Mouse (Mus musculus) megakaryocyte, adult 5-6 weeks (primary cell): ENCODE data around the gene Cir1. TPM values are rescaled to one million over a fixed set of nuclear protein-coding genes. Genes with fewer than 3 reads are reported as not detected.

ENCODE experiments used
- ATAC-seq: 2 replicates; pipeline ENCODE4 v1.8.0; 2016; ENCODE audit warnings: mild to moderate bottlenecking, inconsistent platforms; ENCODE audit not compliant: poor library complexity, severe bottlenecking
- total RNA-seq, 2 experiments: library from RNA; stranded (forward) in 1 of 2; stranded (reverse) in 1 of 2; fragments of 153-499, 151-499 nt in 1 of 2; fragments of 221-1000, 200-1000 nt in 1 of 2; gene quantifications; 2 replicates each; pipeline versions ENCODE4 v1.2.3 to v1.2.4; 2015 to 2017

Cir1 gene
- total RNA-seq (2015) (13.6 and 14.0 TPM in 2 replicates), total RNA-seq (2017) (15.2 and 17.2 TPM in 2 replicates)

DNA sequence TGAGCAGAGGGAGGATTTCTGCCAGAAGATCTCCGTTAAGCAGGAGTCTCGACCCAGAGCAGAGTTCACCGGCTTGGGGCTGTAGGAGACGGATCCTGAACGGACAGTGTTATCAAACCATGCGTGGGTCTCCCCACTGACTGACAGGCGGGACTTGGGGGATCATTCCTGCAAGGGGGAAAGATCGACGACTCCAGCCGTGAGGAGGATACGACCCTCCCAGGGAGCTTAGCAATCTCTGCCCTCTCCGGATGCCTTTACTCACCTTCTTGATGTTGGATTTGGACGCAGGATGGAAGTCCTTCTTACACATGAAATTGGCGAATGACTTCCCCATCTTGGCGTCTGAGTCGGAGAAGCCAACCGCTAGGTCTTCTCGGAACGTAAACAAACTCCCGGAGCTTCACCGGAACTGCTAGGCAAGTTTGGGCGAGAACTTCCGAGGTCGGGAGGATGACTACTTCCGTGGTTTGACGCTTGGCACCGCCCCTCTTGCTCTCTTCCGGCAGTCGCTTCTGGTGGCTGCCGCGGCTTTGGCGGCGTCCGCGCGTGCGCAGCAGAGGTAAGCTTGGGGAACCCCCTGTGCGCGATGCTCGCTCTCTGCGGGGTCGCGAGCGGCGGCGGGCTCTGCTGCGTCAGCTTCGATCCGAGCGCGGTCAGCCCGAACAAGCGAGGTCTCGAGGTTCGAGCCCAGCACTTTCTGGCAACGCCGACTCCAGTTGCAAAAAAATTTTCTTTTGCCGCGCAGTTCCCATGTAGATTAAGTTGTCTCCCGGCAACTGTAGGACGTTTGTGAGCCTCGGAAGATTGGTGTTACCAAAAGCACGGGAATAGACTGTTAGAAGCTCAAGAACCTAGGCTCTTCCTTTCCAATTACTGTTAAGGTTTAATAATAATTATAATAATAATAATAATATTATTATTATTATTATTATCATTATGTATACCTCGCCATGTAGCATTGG is at the start of gene Cir1, which contains the start of gene Scrn3:
Gene Cir1, minus strand, starts transcription at position 550 of the 965 bp plus-strand sequence.
Gene Scrn3, plus strand, starts transcription at position 450 of the 965 bp plus-strand sequence.
- peak; percentile 99 for ATAC-seq

DNA sequence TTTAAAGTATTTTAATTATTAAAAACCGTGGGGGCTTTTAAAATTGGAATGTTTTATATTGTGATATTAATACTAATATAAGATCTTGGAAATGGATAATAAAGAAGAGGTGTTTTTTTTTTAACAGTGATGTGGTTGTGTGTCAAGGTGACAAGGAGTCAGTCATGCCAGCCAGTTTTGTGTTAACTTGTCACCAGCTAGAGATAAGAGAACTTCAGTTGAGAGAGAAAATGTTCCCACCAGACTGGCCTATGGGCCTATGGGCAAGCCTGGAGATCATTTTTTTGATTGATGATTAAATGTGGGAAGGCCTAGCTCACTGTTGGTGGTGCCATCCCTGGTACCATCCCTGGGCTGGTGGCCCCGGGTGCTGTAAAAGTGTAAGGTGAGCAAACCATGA is 48.0 kb upstream of the Cir1 start:
- no peak for ATAC-seq

DNA sequence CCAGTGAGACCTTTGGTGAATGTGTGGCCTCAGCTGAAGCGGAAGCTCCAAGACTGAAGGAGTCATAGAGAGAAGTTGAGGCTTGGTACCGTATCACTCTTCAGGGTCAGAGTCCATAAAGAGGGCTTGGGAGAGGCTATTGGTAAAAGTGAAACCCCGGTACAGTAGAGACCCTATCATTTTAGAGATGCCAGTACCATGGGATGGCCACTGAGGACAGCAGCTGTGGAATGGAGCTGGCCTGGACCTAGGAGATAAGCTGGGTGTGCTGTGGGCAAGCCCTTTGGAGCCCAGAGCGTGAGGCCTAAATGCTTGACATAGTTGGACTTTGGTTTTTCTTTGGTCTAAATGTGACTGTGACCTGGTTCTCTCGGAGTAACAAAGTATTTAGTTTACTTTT is 47.4 kb upstream of the Cir1 start:
- ATAC-seq = no peak

DNA sequence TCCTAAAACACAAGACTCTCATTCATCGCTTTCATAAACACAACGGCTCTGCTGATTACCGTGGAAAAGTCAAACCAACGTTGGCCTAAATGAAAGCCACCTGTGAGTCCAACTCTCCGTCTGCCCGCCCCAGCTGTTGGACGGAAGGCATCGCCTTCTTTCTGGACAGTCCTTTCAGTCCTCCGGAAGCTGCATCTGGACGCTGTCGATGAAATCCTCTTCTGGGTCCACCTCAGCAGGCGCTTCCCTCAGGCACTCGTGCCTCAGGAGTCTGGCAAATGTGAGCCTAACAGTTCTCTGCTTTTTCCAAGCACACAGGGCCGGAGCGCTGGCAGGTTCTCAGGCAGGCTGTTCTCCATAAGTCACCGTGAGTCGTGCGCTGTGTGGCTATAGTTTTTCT is 44.5 kb upstream of the Cir1 start:
- no peak for ATAC-seq

DNA sequence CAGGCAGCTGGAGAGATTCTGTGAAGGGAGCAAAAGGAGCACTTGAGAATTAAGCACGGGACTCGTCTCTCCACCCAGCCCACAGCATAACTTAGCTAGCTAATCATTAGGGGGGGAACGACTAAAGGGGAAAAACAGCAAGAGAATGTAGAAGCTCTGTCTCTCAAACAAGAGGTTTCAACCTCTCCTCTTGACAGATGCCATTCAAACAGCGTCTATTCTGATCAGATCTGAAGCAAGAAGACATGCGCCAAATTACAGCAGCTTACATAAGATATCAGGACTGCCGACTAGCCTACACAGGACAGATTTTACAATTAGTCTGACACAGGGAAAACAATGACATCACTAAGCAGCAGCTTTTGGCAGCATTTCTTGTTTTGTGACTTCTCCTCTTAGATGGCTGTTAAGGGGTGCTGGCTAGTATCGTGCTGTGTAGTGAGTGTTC is 39.5 kb upstream of the Cir1 start:
- no peak for ATAC-seq

DNA sequence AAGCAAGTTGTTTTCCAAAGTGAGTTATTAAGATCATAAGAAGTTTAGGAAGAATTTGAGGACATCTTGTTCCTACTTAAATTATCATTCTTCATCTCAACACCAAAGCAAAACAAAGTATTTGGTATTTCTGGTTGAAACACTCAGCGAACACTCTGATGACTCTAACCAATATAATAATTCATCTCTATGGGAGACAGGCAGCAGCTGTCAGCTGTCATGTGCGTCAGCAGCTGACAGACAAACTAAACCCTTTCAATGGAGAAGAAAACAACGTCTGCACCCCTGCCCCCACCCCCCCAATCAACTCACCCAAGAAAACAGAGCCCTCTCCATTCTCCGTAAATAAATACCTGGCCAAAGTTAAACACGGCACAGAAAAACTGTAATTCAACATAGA is 39.0 kb upstream of the Cir1 start:
- ATAC-seq = no peak

DNA sequence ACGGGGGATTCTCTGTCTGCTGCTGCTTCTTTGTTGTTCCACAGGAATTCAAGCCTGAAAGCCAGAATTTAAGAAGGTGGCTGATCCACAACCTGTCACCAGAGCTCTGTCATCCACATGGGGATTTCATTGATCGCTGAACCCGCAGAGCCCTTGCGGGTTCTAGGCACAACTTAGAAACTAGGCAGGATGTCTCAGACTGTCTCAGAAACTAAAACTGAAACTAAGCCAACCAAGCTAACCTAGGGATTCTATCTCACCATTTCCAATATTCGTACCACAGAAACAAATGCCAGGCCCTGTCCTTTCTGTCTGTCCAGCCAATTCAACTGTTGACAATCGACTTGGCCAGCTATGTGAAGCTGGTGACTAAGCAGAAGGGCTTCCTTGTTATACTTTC is 35.7 kb upstream of the Cir1 start:
- no peak for ATAC-seq

DNA sequence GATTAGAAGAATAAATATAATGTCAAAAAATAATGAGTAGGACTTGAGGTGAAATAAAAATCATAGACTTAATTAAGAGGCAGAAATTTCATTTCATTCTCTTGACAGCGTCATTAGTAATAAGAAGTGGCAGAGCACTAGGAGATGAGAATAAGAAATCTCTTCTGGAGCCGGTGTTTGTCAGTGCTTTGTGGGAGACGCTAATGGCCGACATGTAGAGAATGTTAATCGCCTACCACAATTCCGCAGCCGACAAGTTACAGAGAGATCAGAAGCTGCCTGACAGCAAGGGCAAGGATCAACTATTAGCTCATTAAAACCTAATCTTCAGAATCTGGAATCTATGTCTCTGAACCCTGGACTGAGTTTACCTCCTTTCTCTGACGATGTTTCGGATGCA is 35.3 kb upstream of the Cir1 start:
- ATAC-seq = no peak

DNA sequence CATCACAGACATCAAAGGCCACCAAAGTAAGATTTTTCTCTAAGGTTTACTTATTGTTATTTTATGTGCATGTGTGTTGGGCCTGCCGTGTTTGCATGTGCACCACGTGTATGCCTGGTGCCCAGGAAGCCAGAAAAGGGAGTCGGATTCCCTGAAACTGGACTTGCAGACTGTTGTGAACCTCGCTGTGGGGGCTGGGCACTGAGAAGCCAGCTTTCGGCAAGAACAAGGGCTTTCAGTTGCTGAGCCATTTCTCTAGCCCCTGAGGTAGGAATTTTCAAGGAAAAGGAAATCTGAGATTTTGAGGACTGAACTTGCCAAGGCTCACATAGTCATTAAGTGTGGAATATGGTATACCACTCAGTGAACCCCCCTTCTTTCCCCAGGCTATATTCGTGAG is 34.6 kb upstream of the Cir1 start:
- ATAC-seq = no peak

DNA sequence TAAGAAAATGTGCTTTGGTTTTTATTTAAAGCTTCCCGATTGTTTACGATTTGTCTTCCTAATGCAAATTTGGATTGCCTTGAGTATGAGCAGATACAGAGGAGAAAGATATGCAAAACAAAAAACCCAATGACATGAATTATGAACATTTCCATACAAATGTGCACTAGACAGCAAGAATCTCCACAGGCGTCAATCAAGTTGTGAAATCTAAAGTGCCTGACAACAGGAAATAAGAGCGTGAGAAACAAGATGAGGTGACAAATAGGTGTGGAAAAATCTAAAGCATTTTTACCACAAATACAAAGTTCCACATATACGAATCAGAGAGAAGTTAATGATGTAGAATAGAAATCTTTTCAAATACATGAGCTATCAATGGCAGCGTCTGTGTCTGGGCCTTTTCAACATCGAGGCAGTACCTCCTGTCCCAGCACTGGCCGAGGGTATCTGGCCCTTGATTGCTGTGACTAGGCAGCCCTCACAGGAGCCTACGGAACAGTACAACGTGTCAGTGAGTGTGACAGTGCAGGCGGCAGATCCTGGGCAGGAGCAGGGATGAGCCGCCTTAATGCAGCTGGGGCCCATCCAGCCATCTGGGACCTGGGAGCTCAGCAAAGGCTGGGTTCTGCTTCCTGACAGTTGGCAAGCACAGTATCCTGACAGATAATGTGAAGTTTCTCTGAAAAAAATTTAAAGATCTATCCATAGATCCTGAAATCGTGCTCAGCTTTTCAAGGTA is 34.0 kb upstream of the Cir1 start:
- ATAC-seq = no peak

DNA sequence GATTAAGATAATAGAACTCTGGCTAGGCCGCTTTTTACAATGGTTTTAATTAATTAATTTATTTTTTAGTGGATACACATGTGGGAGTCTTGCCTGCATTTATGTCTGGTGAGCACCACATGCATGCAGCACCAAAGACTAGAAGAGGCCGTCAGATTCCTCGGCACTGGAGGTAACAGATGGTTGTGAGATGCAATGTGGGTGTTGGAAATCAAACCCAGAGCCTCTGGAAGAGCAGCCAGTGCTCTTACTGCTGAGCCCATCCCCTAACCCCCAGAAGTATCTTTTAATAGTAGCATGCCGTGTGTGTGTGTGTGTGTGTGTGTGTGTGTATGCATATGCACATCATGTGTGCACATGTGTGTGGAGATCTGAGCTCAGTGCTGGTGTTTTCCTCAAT is 32.7 kb upstream of the Cir1 start:
- no peak for ATAC-seq

DNA sequence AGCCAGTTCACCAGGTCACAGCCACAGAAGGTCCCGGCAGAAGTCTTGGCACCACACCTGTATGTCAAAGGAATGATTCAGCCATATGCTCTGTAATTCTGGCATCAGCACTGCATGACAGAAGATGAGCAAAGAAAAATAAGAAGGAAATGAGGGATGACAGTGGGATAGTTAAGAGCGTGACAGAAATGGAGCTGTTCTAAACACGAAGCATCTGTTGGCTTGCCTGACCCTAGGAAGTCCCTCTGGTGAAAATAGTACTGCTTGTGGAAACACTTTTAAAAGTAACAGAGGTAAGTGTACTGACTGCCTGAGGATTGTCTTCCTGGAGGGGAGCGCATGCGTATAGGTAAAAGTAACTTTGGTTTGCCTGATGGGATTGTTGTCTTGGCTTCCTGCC is 31.2 kb upstream of the Cir1 start:
- no peak for ATAC-seq

DNA sequence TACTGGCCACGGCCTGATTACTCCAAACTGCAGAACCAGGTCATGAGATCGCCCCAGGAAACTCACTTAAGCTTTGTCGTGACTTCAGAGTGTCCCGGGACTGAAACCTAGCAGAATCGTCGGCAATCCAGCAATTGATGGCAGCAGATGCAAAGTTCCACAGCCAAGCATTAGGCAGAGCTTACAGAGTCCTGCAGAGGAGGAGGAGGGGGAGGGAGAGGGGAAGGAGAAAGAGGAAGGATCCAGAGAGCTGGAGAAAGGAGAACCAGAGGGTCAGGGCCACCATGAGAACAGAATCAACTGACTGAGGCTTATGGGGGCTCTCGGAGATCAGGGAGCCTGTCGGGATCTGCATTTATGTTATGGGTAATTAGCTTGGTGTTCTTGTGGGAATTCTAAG is 25.9 kb upstream of the Cir1 start:
- no peak for ATAC-seq

DNA sequence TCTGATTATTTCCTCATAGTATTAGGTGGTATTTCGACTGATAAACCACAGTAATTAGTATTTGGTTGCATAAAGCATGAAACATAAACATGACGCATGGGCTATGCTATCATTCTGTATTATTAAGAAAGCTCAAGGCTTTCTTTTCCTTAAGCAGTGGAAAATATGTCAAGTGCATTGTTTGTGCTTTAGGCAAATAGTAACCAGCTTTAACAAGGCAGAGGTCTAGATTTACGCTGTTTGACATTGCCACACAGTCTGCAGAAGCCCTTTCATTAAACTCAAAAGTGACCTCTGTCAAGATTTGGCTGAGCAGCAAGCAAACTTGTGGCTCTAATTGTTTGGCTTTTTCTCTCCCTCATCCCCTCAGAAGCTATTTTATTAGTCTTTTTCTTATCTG is 23.4 kb upstream of the Cir1 start:
- ATAC-seq = no peak

DNA sequence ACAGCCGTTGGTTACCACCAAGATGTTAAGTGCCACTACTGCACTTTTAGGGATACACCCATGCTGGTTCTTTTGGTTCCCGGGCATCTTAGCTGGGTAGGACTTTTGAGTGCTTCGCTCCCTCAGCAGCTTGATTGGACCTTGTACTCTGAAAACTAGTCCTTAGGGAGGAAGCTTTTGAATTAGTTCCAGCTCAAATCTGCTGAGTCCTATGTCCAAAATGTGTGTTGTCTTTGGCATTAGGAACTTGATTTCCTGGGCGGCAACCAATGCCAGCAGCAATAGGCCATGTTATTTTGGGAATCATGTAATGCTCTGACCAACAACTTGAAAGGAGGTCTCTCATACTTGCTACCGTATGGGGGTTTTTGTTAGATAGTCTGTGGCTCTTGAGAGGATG is 13.4 kb upstream of the Cir1 start:
- no peak for ATAC-seq

DNA sequence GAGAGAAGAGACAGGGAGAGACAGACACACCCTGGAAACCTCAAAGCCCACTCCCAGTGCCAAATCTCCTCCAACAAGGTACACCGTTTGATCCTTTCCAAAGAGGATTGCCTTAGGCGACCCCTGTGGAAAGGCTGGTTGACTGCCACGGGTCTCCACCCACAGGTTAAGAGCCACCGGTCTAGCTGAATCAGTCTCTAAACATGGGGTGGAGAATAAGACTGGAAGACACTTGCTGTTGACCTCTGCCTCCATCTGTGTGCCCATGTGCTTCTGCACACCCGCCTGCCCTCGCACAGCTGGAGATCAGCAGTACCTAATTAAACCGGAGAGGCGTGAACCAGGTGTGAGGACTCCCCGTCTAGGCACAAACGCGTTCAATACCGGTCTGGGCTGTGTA is 10.5 kb upstream of the Cir1 start:
- peak; percentile 21; the same call in 1 of the 2 replicates for ATAC-seq

DNA sequence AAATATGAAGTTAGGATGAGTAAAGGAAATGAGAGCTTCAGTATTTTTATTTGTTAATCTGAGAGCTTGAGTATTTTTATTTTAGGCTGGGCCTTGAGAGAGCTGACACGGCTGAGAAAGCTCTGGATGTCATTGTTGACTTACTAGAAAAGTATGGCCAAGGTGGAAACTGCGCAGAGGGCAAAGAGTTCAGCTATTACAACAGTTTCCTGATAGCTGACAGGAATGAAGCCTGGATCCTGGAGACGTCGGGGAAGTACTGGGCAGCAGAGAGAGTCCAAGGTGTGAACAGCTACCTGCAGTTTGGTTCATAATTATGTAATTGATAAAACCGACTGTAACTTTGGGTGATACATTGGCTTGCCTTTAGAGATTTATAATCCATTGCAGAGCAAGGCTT is 6.7 kb upstream of the Cir1 start:
- ATAC-seq = no peak

DNA sequence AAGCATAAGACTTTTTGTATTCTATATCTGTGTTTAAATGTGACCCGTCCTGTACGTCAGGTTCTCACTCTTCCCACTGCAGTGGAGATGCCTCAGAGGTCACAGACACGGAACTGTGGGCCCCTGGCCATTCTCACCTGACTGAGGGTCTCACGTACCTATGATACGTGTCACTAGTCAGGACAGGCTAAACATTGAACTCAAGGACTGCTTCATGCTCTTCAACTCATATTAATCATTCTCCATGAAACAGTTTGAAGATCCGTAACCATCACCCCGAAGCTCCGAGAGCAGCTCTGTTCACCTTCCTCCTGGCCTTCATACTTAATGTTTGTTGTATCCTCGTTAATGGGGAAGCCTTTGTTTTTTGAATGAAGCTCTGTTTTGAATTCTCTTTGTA is 4.9 kb upstream of the Cir1 start:
- no peak for ATAC-seq

DNA sequence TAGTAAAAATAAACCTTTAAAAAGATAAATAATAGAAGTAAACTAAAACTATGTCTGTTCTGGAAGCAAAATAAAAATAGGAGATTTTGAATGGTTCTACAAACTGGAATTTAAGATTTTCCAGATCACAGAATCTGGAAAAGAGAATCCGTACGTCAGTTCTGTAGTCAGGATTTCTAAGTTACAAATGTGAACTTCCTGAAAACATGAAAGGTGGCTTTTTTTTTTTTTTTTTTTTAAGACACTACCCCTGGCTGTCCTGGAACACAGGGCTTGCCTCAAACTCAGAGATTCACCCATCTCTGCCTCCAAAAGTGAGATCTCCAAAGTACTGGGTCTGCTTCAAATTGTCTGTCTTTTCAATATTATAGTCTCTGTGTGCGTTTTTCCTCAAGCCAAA is 1.8 kb upstream of the Cir1 start:
- no peak for ATAC-seq

DNA sequence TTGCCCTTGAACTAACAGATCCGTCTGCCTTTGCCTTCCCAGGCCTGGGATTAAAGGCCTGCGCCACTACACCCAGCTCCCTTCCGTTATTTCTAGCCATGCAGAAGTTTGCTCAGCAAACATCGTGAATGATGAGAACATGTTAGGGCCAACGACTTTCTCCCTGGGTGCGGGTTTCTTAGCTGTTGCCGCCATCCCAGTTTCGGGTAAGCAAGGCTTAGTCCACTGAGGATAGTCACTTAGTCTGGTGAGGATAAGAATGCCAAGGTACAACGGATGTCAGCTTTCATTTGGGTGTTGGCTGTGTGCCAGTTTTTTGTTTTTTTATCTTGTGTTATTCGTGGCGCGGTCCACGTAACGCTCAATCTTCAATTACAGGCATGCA is 608 bp upstream of the Cir1 start:
- ATAC-seq = no peak

DNA sequence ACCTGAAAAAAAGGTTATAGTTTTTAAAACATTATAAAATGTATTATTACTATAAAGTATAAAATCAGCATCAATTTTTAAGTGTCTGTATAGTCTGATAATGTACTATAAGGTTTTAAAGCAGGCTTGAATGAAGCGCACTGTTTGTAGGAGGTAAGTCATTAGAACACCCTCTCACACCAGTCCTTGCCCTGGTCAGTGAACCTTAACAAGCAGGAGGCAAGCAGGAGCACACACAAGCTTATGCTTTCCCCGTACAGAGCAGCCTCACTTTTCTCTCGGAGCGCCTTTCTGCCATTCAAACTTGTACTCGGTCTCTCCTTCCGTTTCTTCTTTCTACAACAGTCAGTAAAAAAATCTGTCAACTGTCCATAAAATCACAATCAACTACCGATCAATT is 6.5 kb downstream of the Cir1 start:
- no peak for ATAC-seq

DNA sequence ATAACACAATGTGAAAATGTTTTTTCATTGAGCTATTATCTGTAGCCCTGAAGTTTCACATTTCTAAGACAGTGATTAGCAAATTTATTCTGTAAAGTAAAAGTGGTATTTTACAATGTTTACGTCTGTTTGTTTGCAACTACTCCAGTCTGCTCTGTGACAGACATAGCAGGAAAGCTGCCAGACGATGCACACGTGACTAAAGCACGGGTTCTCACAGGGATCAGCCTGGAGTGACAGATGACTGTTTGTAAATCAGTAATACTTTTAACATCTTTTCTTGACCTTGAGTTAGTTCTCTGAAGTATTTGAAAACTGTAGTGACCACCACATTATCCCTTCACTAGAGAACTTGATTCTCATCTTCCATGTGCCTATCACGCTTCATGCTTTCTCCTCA is 8.0 kb downstream of the Cir1 start:
- ATAC-seq = no peak
